Mouse (Mus musculus) kidney, adult 11 months (tissue): ENCODE results near the gene Clrn2.
A peak's percentile ranks its signal among the peaks of the same experiment; 100 is the strongest.

Source experiments
- DNase-seq: peaks from one replicate; pipeline ENCODE4 v3.0.0; 2022

Gene Clrn2

DNA sequence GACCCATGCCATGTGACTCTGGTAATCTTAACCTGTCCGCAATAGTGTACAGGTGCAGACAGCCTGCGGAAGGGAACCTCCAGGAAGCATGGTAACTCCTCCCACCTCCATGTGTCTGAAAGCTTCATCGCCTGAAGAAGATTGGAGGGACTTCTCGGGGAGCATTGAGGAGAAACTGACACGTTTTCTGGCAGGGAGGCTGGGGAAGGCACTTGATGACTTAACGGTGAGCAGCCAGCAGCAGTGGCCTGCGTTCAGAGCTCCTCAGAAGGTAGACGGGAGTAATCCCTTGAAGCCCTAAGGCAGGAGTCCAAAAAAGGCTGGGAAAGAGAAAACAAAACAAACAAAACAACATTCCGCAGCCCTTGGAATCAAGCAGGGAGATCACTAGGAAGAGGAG is 905 bp downstream of the Clrn2 start:
- no peak for DNase-seq

DNA sequence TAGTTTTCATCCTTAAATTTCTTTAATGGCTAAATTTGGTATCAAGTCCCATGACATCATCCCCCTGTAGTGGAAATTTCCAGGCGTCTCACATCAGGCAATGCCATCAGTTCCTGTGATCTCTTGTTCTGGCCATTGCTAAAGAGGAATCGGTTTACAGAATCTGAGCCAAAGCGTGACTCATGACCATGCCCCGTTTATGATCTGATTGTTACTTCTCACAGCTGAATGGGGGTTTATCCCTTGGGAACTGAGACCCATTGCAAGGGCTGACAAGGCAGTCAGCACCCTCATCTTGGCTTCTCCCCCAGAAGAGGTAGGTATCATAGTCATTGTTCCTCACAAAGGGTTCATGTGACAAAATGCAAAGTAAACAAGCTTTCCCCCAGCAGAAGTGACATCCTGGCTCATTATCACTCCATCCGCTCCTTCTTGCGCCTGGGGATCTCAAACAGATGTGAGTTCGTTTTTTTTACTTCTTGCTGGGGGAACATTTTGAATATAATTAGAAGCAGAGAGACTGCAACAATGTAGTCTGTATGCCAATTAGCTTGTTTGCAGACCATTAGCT is 19.4 kb downstream of the Clrn2 start:
- DNase-seq = no peak

DNA sequence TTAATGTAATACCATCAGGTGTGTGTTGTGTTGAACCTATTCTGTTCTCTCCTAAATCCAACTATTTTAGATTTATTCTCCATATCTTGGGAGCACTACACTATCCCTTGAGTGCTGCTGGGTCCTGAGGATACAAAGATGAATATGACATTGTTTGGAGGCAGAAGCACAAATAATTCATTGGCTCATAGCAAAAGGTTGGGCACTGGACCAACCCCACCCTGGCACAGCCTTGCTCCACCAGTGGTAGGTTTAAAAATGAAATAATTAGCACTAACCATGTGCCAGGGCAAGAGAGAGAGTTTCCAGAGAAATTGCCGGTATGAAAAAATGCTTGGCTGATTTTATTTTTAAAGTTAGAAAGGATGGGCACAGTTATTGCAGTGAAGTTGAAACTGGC is 20.0 kb downstream of the Clrn2 start:
- DNase-seq = no peak

DNA sequence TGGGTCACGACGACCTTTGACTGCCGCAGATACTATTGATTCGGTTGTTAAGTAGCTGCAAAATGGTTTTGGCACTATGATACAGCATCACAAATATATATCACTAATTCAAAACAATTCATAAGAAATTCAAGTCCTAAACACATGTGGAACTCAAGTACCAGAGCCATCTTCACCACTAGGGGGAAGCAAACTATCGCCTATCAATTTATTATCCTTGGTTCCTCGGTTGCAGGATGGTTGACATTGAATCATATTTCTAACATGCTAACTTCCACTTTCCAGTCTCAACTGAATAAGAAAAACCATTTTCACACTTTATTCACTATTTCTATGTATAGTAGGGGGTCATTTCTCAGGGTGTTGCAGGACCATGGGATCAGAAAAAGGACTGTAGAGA is 20.7 kb downstream of the Clrn2 start:
- no peak for DNase-seq

DNA sequence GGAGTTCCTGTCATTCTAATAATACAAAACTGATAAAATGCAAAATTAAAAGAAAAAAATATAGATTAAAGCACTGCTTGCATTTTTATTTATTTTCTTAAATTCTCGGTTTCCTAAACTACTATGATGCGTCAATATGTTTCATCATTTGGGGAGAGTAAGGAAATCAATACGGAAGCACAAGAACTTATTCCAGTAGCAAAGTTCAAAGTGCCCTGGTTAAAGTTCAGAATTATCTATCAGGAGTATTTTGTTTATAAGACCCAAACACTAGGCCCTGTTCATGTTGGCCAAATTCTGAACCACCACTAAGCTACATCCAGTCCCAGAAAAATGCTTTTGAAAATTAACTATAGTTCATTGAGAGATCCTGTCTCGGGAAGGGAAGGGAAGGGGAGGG is 21.2 kb downstream of the Clrn2 start:
- no peak for DNase-seq

DNA sequence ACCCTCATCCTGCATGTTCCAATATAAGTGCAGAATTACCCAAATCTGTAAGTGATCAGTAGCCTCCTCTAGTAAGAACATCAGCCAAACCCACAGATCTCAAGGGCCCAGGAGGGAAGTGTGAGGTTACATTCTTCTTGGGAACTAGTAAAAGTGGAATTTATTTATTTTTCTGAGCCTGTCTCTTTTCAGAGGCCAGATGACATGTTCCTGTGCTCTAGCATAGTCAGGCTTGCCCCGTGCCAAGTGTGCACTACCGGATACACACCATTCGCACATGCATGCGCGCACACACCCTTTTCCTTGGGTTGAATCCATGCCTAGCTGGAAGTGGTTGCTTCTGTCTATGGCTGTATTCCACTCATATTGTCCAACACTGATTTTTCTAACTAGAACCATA is 22.2 kb downstream of the Clrn2 start:
- no peak for DNase-seq

DNA sequence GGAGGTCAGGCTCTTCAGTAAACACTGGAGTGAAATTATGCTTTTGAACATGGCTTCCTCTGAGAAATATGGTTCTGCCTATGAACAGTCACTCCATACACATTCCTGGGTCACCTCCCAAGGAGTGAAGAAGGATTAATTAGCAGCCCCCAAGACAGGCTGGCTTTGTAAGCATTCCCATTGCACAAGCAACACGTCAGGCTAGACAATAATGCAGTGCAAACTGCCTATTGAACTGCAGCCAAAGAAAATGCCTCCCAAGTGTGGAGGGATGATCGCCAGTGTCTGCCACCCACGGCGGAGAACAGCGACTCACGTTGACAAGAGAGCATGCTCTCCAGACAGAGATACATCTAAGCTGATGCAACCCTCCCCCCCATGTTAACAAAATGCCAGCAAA is 22.7 kb downstream of the Clrn2 start:
- no peak for DNase-seq

DNA sequence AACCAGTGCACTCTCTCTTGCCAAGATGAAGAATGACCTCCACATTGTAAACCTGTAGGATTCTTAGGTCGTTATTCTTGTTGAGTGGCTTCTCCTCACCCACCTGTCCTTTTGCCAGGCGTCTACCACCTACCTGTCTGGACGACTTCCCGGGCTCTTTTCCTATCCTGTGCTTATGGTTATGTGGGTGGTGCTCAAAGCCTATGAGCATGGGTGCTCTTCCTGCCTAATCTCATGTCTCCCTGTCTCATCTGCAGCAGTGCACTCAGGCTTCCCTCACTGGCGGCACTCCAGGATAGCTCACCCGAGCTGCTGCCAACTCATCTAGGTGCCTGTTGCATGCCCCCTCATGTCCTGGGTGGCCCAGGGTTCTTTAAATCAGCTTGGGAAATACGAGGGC is 24.1 kb downstream of the Clrn2 start:
- DNase-seq = no peak

DNA sequence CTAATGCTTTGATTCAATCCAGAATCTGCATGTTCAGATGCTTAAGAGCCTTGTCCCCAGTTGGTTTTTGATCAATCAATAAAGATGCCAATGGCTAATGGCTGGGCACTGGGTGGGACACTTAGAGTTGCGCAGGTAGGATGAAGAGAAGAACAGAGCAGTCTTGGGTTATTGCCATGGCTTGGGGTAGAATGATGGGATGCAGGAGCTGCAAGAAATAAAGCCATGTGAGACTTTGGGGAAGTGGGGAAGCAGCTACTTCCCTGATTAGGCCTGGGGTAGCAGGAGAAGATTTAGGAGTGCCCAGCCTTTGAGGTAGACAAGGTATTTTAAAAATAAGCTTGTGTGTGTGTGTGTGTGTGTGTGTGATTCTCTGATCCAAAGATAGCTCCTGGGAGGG is 26.5 kb downstream of the Clrn2 start:
- no peak for DNase-seq

DNA sequence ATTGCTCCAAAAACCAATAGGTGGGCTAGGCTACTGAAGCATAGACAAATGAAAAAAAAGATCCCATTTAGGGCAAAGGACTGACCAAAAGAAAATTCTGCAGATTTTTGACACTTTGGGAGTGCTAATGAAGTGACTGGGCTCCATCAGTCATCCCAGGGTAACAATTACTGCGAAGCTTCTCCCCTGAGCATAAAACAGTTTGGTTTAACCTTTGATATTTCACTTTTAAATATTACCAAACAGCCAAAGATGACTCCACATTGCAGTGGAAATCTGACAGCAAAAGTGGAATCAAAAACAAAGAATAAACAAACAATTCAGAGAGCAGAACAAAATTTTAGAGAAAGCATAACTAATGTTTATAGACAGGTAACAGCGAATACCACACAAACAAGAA is 27.6 kb downstream of the Clrn2 start:
- DNase-seq = no peak

DNA sequence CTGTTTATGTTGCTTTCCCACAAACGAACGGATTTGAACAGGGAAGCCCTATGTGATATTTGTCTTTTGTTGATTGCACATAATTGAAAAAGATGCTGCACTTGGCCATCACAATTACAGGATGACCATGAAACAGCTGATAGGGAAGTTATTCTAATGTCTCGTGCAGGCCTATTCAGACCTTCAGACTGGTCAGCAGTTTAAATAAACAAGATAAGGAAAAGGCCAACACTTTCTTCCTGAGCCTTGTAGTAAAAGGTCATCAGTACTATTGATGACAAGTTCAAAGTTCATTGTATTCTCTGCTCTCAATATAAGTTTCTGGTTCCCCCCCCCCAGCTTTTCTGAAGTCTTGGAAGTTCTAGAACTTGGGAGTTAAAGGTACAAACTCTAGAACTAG is 29.1 kb downstream of the Clrn2 start:
- DNase-seq = no peak

DNA sequence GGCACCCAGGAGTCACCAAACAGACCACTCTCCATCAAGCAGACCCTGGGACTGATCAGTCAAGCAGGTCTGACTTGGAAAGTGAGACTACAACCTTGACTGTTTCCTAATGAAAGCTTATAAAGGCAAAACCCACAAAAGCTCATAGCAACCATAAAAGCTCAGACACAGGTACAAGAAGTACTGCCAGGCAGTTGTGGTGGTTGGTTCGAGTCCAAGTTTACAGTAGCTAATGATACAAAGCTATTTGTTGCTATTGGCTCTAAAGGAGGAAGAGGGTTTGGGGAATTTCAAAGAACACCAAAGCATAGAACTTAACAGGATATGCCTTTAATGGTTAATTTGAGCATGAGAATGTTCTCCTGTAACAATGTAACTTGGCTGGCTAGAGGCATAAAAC is 30.1 kb downstream of the Clrn2 start:
- DNase-seq = no peak

DNA sequence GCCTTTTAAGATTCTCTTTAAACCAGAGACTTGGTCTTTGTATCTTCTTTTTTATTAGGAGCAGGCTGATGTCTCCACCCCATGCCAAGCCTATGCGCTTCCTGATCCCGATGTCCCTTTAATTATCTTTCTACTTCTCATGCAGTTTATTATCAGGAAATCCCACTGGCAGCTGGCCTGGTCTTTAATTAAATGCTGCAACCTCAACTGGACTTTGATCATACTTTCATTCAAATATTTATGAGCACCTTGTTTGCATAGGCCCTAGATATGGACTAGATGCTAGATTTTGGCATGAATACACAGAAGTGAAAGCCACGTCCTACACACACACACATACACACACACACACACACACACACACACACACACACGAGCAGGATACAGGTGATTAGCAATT is 38.2 kb downstream of the Clrn2 start:
- DNase-seq = no peak

DNA sequence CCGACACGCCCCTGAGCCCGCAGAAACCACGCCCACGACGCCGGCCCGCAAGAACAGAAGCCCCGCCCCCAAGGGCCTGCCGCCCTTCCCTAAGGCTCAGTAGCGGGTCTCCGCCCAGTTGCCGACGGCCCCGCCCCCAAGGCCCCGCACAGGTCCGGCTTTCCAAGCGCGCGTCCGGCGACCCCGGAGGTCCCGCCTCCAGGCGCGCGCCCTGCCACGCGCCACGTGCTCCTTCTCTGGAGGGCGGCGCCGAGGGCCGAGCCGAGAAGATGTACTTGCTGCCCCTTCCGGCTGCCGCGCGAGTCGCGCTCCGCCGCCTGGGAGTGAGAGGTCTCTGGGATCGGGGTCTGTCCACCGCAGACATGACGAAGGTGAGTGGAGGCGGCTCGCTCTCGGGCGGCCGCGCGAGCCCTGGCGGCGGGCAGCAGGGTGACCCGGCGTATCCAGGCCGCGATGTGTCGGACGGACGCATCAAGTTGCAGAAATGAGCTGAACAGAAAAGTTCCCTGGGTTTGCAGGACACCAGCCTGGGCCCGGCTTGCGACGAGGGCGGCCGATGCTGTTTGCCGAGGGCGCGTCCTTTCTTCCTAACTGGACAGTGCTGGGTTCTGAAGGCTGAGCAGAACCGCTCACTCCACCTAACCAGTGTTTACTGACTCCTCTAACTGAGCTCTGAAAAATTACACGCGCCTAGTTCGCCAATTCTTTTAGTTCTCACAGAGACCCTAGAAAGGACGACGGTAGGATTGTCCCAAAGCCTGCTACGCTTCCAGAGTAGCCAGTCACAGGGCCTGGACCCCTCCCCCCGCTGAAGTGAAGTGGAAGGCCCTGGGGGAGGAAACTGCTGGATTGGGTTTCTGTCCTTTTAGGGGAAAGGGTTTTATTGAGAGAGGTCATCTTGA is 39.9 kb downstream of the Clrn2 start, which contains the start of gene Lap3:
Lap3 (plus strand) TSS at position 184 of the 902 bp plus-strand sequence.
- DNase-seq = peak; percentile 99

DNA sequence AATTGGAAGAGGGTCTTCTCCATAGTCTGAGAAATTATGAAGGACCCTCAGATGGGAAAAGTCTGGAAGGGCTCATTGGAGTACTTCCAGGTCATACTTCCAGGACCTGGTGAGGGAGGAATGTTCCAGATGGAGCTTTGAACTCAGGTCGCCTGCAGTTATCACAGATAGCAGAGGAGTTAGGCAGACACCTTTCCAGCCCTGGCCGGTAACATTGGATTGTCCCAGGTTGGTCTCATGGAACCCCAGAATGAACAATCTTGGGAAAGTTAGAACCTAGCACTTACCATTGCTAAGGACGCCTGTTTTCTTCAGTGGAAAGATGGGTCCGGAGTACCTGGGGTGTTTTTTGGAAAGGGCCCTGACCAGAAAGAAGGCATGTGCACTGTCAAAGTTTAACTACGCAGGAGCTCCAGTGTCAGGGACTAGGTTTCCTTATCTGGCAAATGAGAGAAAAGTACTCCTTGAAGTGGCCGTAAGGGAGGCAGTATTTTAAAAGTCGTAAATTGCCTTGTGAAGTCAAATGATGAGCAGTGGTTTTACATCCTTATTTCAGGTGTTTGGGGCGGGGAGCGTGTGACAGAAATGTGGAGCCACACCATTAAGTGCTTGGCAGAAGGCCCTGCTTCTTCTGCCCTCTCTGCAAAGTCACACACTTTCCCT is 40.7 kb downstream of the Clrn2 start:
- DNase-seq = no peak

DNA sequence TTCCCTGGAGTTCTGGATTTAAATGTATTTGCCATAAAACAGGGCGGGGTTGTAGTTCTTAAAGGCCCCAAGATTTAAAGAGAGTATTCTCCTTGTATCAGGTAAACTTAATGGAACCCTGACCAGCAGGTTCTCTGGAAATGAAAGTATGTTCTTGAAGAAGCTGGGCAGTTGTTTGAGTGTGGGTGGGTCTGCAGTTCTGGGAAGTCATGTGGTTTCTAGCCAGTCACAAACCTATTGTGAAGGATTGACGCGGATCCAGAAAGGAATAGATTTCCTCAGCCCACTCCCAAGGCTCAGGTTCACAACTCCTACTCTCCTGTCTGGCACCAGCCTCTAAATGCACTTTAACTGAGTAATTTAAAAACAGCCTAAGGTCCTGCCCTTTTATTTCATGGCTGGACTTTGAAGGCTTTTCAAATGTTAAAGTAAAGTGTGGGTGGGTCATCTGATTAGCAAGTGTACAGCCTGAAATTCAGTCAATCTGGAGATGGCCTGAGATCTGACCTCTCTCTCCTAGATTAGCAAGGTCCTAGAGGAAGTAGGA is 42.0 kb downstream of the Clrn2 start:
- DNase-seq = no peak

DNA sequence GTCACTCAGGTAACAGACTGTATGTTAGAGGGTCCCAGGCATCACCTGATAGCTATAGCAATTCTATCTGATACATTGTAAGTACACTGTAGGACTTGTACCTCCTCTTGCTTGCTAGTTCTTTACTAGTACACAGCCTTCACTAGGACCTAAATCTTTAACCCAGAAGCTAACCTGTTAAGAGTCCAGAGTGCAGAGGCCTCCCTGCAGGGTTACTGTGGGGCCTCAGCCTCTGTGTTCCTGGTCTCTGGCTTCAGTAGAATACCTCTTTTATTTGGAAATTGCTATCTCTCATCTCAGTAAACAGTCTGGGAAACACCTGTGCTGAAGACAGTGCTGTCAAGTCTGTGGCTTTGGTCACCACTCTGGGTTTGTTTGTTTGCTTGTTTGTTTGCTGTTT is 42.5 kb downstream of the Clrn2 start:
- DNase-seq = no peak

DNA sequence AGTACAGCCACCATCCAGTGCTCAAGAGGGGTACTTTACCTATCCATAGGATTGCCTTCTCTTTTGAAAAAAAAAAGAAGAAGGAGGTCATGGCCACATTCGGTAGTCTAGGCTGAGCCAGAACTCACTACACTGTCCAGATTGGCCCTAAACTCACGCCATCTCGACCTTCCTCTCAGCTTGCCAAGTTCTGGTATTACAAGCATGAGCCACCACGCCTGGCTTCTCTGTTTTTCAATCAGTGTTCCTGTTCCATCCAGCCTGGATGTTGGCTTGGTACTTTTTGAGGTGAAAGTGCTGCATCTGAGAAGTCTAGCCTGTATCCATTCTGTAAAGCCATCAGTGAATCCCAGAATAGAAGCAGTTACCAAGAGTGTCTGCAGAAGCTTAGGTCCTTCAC is 42.9 kb downstream of the Clrn2 start:
- no peak for DNase-seq

DNA sequence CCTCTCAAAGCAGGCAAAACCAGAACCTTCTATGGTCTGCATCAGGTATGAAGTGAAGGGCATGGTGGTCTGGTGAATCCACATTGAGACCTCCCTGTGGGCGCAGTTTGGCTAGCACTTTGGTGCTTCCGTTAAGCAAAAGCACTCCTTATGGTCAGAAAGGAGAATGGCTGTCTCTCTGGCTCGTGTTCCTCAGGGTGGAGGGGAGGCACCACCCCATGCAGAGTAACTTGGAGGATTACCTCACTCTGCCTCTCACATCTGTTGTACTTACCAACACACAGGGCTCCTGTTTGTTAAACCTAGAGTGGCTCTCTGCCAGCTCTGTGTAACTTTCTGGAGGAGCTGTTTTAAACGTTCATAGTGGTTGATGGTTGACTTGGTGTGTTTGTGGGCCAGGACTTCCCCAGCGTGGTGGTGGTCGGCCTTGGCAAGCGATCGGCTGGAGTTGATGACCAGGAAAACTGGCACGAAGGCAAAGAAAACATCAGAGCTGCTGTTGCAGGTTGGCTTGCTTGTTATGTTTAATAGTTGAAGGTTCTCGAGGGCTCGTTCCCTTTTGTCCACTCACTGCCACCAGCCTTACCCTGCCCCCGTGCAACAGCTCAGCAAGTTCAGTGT is 43.5 kb downstream of the Clrn2 start:
- DNase-seq = no peak

DNA sequence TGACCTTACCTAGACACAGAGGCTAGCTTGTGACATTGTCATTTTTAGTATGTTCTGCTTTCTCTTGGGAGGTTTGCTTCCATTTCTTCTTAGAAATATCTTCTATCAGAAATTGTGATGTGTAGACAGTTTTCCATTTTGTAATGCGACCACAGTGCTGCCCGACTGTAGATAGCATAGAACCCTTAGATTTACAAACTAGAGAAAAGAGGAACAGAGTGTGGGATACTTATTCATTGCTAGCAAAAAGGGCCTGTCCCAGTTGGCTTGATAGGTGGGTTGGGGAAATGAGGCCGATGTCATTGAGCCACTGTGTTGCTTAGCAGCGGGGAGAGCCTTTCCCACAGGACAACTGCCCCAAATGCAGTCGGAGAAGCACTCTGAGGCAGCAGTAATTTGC is 44.0 kb downstream of the Clrn2 start:
- DNase-seq = no peak

DNA sequence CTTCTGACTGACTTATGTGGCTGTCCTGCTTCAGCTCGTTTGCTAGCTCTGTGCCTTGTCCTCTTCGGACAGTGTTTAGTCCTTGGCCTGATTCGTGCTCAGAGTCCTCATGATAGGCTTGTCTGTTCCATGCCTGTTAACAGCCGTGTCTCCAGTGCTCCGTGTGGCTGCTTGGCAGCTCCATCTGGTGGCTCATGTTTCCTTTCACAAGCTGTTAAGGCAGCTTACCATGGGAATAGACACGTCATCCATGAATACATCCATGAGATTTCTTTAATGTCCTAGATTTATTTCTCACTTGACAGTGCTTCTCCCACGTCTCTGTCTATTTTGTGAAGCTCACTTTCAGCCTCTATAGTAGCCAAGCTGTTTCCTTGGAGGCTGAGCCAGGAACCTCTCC is 56.5 kb downstream of the Clrn2 start:
- no peak for DNase-seq

DNA sequence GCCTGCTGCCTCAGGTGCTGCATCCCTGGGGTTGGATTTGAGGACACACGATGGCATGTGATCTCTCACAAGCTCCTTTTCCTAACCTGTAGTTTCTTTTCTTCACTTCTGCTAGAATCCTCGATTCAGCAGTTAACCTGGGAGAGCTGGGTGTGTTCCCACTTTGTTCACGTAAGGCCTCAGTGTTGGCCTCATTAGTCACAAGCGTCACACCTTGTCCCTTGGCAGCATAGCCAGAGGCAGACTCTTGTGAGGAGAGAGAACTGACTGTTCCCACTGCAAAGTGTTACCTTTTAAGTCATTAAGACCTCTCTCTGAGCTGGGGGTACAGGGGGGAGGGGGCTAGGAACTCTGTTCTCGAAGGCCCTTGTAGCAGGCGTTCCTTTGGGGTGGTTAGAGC is 59.4 kb downstream of the Clrn2 start:
- no peak for DNase-seq

DNA sequence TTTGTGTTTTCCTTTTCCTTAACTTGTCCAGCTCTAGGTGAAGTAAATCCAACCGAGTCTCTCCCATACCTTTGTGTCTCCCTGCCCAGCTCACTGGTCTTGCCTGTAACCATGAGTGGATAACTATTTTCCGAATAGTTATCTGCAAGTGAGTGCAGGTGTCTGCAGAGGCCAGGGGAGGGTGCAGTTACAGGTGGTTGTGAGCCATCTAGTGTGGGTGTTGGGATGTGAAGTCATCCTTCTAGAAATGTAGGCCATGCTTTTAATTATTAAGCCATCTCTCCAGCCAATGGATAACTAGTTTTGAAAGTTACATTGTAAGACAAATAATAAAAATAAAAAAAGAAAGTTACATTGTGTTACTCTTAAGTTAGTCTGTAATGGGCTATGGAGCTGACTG is 60.0 kb downstream of the Clrn2 start:
- DNase-seq = peak; percentile 39
